Mouse (Mus musculus): ENCODE data around the gene Pip4k2a.

Pip4k2a gene

DNA sequence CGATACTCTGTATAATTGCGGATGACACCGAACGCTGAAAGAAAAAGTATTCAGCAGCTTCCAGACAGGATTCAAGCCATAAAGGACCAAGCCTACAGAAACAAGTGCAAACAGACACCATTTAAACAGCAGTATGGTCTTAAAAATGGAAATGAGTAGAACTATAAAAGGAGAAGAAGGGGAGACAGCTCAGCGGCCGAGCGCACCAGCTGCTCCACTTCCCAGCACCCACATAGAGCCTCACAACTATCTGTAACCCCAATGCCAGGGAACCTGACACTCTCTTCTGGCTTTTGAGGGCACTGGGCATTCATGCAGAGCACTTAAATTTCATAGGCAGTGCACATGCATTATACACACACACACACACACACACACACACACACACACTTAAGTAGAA lies 18.3 kb downstream of the Pip4k2a start:
- no peak for DNase-seq (ENCODE audit: low spot score in 2 of 2)

DNA sequence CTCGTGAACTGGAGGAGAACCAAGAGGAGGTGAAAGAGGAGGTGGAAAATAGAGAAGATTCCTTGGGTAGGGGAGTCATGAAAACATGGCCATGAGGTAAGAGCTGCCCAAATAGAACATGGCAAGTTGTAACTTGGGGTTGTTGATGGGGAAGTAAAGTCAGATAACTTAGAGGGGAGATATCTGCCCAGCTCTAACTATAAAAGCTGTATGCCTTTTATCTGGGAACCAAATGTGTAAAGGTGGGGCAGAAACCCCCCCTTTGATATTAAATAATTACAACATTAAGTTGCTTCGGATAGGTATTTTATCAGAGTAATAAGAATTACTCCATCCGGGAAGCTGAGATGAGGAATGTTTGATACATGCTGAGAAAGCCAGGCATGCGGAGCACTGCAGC lies 18.9 kb downstream of the Pip4k2a start:
- no peak for DNase-seq (ENCODE audit: low spot score in 2 of 2)

DNA sequence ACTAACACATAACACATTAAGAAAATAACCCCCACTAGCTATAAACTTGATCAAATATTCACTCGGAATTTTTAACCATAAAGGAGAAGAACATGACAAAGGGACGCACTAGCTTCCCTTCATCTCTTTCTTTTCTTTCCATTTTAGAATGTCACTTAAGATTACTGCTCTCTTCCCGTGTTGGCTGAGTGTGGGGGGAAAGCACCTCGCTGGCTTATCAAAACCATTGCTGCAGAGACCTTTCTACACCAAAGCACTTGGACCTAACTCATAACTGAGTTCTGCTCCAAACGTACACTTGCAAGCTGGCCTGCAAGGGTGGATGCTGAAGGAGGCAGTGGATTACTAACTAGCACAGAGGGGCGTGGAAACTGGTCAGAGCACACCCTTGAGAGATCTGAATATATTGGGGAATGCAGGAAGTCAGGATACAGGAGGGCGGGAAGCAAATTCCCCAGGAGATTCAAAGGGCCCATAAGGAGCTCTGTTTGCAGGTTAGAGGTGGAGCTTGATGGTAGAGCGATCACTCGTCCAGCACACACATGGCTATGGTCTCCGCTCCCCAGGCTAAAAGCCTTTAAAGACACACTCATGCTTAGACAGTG lies 20.6 kb downstream of the Pip4k2a start:
- DNase-seq (ENCODE audit: low spot score in 2 of 2), result no peak

DNA sequence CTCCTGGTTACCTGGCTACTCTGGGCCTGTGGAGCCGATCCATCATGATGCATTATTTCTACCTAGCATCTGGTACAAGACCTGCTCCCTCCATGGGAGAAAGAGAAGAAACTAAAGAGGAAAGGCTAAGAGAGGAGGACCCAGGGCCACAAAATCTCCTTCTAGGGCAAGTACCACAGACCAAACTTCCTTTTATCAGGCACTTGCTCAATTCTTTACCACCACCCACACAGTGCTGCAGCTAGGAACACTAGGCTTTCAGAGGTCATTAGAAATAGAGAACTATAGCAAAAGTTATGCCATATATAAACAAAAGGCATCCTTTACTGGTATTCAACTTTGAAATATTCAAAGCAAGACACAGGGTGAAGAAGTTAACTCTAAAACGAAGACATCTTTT lies 21.8 kb downstream of the Pip4k2a start:
- no peak for DNase-seq (ENCODE audit: low spot score in 2 of 2)

DNA sequence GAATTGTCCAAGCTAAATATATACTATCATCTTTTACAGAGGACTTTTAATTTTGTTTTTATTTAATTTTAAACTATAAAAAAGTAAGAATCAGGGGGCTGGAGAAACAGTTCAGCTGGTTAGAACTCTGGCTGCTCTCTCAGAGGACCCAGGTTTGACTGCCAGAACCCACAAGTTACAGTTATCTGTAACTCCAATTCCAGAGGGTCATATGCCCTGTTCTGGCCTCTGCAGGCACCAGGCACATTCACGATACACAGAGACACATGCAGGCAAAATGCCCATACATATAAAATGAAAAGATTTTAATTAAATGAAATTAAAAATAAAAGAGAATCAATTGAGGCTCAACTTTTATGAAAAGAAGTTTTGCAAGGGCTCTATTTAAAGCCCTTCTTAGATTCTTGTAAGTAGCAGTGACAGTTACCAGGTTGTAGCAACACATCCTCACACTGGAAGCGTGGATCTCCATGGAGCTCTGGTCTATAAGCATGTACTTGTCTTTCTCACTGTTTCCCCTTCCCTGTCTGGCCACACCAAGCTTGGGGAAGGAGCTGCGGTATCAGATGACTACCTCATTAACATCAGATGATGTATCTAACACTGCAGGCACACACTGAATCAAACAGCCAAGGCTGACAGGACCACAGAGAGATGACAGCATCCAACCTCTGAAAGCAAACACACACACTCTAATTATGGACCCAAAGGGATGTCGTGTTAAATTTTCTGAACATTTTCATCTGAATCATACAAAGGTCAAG lies 22.9 kb downstream of the Pip4k2a start:
- no peak for DNase-seq (ENCODE audit: low spot score in 2 of 2)

DNA sequence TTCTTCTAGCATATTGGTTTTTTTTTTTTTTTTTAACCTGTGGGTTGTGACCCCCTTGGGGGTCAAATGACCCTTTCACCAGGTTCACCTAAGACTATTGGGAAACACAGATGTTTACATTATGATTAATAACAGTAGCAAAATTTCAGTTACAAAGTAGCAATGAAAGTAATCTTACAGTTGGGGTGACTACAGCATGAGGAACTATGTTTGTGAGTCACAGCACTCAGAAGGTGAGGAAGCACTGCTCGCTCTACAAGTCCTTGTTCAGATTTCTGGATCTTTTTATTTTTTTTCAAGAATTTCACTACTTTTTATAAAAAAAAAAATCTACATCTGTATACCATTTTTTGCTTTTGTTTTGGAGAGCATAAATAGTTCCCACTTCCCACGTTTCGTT lies 26.4 kb downstream of the Pip4k2a start:
- DNase-seq (ENCODE audit: low spot score in 2 of 2), result no peak

DNA sequence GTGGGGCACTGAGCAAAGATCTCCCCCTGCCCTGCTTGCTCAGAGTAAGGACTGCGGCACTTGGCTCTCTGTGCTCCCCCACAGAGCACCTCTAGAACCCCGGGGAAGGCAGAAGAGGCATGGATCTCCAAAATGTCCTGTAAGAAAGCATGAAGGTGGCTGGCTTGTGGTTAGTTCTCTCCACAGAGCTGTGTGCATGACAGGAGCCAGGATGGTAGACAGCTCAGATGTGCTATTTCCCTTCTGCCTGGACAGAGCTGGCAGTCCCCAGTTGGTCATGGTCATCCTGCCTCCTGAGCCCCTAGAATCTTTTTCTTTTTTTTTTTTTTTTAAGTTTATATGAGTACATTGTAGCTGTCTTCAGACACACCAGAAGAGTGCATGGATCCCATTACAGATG lies 27.5 kb downstream of the Pip4k2a start:
- DNase-seq (ENCODE audit: low spot score in 2 of 2), result no peak

DNA sequence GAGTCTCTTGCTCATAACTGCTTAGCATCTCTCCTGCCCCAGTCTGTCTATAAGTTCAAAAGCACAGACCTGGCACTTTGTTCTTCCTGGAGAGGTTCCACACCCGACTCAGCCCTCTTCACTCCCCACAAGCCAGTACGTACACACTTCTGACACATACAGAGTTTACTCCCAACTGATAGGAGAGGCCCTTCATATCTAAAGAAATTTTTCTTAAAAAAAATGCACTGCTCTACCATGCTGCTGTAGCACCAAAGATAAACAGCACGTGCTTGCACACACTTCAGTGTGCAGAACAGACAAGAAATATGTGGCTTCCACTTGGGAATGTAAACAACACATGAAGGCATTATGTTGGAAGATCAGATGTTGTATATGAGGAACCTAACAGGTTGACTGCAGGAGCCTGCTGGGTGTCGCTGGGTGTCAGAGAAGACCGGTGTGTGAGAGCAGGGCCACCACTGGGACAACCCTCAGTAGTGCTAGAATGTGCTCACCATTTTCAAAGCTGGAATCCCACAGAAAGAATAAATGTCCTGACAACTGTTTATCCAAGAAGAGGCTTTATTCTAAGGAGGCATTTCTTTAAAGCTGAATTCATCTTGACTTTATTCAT lies 28.8 kb downstream of the Pip4k2a start:
- no peak for DNase-seq (ENCODE audit: low spot score in 2 of 2)

DNA sequence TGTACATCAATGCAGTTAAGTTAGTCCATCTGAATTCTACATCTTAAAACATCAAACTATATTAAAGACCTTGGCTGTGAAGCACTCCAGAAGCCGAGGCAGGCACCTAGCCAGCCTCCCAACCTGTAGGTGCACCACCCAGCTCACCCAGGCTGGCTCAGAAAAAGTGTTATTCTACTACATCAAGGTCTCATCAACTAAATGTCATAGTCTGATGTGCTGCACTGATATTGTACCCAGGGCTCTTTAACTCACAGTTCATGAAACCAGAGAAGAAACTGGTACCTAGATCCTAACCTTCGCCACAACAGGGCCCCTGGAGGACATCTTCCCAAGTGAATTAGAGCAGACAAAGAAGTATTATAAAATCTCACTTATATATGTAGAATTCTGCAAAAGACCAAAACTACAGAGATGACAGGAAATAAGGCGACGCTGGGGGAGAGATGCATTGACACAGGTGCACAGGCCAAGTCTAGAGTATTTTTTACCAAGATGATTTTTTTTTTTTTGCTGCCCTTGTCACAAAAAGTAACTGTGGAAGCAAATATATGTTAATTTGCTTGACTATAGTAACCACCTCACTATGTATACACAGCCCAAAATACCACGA lies 30.4 kb downstream of the Pip4k2a start:
- no peak for DNase-seq (ENCODE audit: low spot score in 2 of 2)

DNA sequence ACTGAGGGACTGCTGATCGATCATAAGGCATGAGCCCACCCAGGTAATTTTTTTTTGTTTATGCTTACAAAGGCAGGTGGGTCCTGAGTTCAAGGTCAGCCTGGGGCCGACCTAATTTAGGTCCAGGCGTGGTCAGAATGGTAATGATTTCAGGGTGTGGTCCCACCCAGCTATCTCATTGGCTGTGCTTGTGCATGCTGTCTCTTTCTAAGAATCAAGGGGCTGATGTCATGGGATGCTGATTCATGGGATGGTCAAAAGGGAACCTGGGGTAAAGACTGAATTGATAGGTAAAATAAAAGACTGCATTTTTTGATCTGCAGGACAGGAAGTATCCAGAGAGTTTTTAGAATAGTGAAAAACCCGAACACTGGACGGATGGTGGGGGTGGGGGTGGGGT lies 31.4 kb downstream of the Pip4k2a start:
- DNase-seq (ENCODE audit: low spot score in 2 of 2), result no peak

DNA sequence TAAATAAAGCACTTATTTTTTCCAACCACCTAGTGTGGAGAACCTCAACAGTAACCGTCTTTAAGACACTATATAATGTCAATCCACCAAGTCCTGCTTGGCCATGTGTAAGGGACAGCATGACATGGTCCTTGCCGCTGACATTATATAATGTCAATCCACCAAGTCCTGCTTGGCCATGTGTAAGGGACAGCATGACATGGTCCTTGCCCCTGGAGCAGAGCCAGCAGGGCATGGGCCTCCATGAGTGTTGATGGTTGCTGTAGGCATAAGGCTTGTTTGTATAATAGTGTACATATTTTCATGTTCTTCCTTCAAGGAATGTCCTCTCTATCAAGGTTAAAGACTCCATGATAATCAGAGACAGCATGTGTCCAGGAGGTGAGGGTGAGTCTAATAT lies 32.0 kb downstream of the Pip4k2a start:
- DNase-seq (ENCODE audit: low spot score in 2 of 2), result no peak

DNA sequence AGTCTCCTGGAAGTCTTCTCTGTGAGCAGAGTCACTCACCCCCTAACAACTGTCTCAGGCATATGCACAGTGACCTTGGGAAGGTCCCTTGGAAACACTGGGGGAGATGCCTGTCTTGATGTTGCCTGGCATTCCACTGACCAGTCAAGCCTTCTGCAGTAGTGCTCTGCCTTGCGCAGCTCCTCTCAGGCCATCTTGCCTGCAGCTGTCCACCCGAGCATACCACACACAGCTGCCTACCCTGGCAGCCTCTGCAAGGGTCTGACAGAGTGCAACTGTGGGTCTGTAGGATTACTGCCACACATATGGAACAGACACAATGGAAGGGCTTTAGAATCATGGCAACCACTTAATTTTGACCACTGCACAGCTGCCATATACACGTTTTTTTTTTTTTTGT lies 32.8 kb downstream of the Pip4k2a start:
- DNase-seq (ENCODE audit: low spot score in 2 of 2), result no peak

DNA sequence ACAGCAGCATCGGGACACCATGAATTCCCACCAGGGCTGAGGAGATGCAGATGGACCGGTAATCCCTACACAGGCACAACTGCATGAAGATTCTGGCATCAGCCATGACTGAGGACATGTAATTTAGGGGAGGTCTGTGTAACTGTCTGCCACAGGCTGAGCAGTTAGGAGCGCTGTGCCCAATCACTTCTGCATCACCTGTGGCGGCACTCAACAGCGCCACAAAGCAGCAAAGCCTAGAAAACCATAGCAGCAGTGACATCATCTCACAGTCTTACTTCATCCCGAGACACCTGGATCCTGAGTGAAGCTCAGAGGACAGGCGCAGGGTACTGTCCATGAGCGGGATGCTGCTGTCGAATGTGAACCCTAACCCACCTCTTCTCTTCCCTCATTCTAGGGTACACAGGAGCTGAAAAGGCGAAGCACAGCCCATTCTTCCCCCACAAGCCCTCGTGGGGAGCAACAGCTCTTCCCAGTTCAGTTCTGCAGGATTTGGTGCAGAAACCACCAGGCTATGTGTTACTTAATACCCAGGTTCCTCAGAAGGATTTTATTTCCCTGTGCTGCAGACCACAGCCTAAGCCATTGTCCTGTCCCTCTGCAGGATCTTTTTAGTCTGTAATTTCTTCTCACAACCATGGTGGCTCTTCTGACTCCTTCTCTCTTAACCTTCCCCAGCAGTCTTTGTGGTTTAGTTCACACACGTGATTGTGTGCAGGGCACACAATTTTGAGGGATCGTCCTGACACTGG lies 34.5 kb downstream of the Pip4k2a start:
- no peak for DNase-seq (ENCODE audit: low spot score in 2 of 2)

DNA sequence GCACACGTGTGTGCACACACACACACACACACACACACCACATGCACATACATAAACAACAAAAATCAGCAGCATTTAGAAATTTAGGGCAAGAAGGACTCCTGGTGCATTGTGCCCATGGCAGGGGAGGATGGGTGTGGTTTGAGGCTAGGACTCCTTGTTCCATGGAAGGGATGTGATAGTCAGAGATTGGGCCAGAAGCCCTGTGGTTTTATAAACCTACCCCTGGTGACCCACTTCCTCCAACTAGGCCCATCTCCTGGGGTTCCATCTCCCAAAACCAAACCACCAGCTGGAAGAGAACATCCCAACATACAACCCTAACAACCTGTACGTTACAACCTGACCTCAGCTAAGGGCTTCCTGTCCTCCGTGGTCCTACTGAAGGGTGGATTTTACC lies 35.4 kb downstream of the Pip4k2a start:
- no peak for DNase-seq (ENCODE audit: low spot score in 2 of 2)

DNA sequence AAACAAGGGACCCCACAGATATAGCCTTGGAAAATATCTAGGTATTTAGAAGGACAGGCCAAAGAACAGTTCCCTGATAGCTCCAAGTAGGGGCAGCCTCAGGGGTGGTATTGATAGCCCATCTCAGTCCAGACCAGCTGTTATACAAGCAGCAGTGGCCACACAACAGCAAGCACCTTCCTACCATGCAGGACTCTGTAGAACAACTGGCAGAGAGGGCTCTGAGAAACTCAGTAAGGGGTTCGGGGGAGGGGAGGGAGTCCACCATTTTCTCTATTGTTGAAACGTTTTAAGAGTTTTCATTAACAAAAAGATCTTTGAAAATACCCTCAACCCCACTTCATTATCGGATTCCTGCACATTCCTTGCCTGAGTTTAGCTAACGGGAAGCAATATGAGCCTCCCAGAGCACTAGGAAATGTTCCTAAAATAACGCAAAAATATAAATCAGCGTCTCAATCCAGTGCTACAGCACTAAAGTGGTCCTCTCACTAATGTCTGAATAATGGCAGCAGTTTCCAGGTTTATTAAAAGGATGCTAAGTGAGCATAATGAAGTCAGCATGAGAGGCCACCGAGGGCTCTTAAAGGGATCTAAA lies 37.5 kb downstream of the Pip4k2a start:
- DNase-seq (ENCODE audit: low spot score in 2 of 2), result no peak

DNA sequence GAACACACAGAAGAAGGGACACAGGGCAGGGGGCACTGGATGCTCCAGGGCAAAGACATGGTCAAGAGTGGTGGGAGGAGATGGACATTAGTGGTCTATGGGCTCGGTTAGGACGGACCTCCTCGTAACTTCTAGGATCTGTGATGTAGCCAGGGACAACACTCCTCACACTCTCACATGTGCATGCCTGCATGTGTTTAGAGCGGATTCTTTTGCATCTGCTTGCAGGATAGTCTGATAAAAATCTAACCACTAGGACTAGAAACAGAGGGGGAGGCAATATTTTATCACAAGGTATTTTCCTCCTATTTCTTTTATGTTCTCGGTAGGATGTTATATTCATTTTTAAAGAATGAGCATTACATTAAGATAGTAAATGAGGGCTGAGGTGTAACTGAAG lies 38.4 kb downstream of the Pip4k2a start:
- no peak for DNase-seq (ENCODE audit: low spot score in 2 of 2)

DNA sequence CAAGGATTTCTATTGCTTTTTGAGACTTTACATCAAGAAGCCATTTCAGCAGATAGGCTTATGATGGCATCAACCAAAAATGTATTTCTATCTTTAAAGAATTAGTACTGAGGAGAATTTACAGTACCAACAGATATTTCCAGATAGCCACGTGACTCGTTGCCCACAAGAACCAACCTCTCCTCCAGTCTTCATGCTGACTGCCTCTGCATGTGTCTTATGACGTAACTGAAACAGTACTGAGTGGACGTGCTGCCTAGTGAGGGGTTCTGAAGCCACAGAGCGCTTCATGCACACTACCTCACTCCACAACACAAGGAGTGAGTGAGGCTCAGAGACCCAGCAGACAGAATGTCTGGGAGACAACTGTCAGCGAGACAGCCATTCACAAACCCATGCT lies 38.9 kb downstream of the Pip4k2a start:
- no peak for DNase-seq (ENCODE audit: low spot score in 2 of 2)

DNA sequence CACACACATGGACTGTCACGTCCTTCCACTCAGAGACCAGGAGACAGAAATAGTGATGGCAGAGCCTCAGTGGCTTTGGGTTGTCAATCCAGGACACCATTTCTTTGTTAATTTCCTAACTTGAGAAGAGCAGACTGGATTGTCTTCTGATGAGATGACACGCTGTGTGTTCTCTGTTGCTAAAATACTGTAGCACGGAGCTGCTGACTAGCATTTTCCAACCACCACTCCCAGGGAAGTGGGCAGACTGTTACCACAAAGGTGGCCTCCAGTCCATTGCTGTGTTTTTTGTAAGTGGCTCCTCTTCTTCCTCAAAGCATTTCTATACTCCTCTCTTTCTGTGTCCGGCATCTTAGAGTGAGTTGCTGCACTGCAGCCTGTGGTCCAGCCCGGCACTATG lies 39.4 kb downstream of the Pip4k2a start:
- no peak for DNase-seq (ENCODE audit: low spot score in 2 of 2)

DNA sequence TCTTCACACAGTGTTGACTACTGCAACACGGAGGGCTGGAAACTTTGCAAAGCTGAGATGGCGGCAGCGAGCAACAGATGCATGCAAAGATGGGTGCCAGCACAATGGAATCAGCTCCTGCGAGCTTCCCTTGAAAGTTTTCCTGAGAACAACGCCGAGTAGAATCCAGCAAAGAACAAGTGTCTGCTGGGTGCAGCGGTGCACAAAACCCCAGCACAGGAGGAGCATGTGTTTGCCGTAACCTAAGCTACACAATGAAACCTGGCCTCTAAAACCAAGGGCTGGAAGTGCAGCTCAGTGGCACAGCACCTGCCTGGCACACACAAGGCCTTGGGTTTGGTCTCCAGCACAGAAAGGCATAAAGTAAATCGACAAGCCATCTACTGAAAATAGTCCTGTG lies 39.9 kb downstream of the Pip4k2a start:
- DNase-seq (ENCODE audit: low spot score in 2 of 2), result no peak

DNA sequence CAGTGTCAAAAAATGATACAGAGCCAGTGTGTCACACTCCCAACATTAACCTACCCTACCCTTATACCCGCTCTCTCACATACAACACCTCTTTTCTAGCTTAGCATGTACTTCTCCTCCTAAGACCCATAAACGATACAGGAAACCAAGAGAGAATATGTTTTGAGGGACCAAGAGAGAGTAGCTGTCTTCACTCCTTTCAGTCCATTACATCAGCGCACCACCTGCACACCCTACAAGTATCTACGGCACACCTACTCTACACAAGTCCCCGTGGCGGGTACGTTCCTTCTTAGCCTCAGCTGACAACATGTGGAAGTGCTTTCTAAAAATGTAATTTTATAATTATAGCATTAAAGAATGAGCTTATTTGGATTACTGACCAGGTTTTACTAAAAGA lies 40.5 kb downstream of the Pip4k2a start:
- DNase-seq (ENCODE audit: low spot score in 2 of 2), result no peak

DNA sequence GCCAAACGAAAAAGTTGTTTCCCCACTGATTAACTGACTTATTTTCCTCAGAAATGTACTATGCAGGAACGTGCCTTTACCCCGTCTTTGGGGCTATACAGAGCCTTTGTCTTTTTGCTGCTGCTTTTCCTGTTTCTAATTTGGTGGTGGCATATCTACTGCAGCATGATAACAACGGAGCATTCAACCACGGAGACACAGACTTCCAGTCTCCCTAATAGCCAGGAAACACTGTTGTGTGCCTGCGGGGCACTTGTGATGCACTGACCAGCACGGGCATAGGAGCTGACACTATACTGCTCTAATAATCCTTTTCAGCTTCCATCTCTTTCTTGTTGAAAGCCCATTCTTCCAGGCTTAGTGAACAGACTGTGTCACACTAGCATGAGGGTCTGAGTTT lies 41.0 kb downstream of the Pip4k2a start:
- no peak for DNase-seq (ENCODE audit: low spot score in 2 of 2)

DNA sequence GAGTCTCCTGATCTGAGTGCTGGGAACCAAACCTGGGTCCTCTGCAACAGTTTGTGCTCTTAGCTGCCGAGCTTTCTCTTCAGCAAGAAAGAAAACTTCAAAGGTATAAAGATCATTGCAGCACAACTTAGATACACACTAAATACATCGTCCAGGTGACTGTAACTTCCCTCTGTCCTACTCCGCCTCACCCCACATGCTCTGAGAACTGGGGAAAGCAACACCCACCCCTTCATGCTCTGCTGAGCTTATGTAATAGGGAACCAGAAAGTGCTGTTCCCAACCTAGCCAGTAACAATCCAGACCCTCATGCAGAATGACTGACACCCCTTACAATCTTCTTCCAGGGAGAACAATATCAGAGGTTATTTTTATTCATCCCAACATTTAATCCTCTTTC lies 41.5 kb downstream of the Pip4k2a start:
- DNase-seq (ENCODE audit: low spot score in 2 of 2), result no peak
